Mouse (Mus musculus): ENCODE measurements around the gene Epm2a. TPM values are rescaled to one million over a fixed set of nuclear protein-coding genes. Genes with fewer than 3 reads are reported as not detected.
"Not testable (repeated sequence)": the region's sequence is repeated elsewhere in the genome, so short reads cannot be mapped to it uniquely, and the experiment has no call there.

Epm2a gene
- polyA plus RNA-seq, 2 experiments: 0.54 to 2.0 TPM

DNA sequence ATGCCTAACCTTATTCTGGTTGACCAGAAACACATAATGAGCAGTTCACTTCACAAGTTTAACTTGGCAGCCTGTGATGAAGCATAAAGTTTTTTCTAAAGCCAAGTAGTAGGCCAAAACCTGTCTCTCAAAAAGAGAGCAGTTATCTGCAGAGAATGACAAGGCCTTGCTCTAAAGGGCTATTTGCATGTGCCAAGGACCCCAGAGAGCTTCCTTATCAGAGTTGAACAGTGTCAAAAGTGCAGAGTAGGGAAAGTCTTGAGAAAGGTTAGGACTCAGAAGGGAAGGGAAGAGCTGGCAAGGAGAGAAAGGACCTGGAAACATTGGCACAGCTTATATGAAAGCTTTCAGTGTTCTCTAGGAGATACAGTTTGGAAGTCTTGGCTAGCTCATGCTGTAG lies 32.7 kb upstream of the Epm2a start:
- Histone ChIP-seq H3K4me3 (replicated peaks; ENCODE audit: low read length) (no peak overlapping the region), H3K9ac (ENCODE audit: low read depth, low read length, severe bottlenecking) (no peak overlapping the region), H3K4me2 (replicated peaks; ENCODE audit: low read depth, low read length, severe bottlenecking) (no peak overlapping the region), H3K27me3 (ENCODE audit: control insufficient read depth, insufficient read depth, low read length) (no peaks in the 10 kb centered on the region), H3K36me3 (ENCODE audit: control insufficient read depth, insufficient read depth, low read length) (no peaks in the 10 kb centered on the region), H3K27ac (replicated peaks; ENCODE audit: low read depth, low read length) (no peak overlapping the region), H3K4me1 (ENCODE audit: control insufficient read depth, insufficient read depth, low read length) (no peaks in the 10 kb centered on the region), H3K9me3 (ENCODE audit: control insufficient read depth, low read length) (no peaks in the 10 kb centered on the region)
- no peak for DNase-seq (ENCODE audit: low spot score)
- ATAC-seq (ENCODE audit: low FRiP score, low read depth): no peak
- no peak for TF ChIP-seq POLR2A (IDR thresholded peaks at IDR 0.05; ENCODE audit: borderline replicate concordance, extremely low read depth, insufficient read depth, insufficient read length)

DNA sequence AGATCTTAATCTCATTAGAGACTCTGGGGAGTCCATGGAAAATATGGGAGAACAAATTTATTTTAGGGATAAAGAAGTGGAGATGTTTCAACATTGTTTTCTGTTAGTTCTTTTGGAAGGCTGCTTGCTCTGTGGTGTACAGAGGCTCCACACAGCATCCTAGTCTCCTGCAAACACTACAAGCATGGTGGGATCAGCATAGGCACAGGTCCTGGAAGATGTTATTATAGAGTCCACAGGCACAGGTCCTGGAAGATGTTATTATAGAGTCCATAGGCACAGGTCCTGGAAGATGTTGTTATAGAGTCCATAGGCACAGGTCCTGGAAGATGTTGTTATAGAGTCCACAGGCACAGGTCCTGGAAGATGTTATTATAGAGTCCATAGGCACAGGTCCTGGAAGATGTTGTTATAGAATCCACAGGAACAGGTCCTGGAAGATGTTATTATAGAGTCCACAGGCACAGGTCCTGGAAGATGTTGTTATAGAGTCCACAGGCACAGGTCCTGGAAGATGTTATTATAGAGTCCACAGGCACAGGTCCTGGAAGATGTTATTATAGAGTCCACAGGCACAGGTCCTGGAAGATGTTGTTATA lies 25.2 kb upstream of the Epm2a start:
- not testable (repeated sequence) for ATAC-seq (ENCODE audit: low FRiP score, low read depth); H3K4me2 ChIP-seq (replicated peaks; ENCODE audit: low read depth, low read length, severe bottlenecking); H3K27ac ChIP-seq (replicated peaks; ENCODE audit: low read depth, low read length); DNase-seq (ENCODE audit: low spot score); H3K36me3 ChIP-seq (ENCODE audit: control insufficient read depth, insufficient read depth, low read length); H3K27me3 ChIP-seq (ENCODE audit: control insufficient read depth, insufficient read depth, low read length); H3K4me3 ChIP-seq (replicated peaks; ENCODE audit: low read length); H3K4me1 ChIP-seq (ENCODE audit: control insufficient read depth, insufficient read depth, low read length); H3K9me3 ChIP-seq (ENCODE audit: control insufficient read depth, low read length); H3K9ac ChIP-seq (ENCODE audit: low read depth, low read length, severe bottlenecking)

- no peak overlapping the region for H3K9ac ChIP-seq (ENCODE audit: low read depth, low read length, severe bottlenecking)
- TF ChIP-seq POLR2A (IDR thresholded peaks at IDR 0.05; ENCODE audit: borderline replicate concordance, extremely low read depth, insufficient read depth, insufficient read length): no peak
- H3K27me3 ChIP-seq (ENCODE audit: control insufficient read depth, insufficient read depth, low read length): no peaks in the 10 kb centered on the region
- no peak overlapping the region for H3K4me2 ChIP-seq (replicated peaks; ENCODE audit: low read depth, low read length, severe bottlenecking)
- 89% methylated on average over 1 of the region's 1 CpGs for WGBS
- ATAC-seq (ENCODE audit: low FRiP score, low read depth) (no peak), DNase-seq (ENCODE audit: low spot score) (no peak)
- no peak overlapping the region for H3K27ac ChIP-seq (replicated peaks; ENCODE audit: low read depth, low read length)
- no peaks in the 10 kb centered on the region for H3K9me3 ChIP-seq (ENCODE audit: control insufficient read depth, low read length)
- H3K36me3 ChIP-seq (ENCODE audit: control insufficient read depth, insufficient read depth, low read length): no peaks in the 10 kb centered on the region
- no peaks in the 10 kb centered on the region for H3K4me1 ChIP-seq (ENCODE audit: control insufficient read depth, insufficient read depth, low read length)
- no peak overlapping the region for H3K4me3 ChIP-seq (replicated peaks; ENCODE audit: low read length)
These were observed 23.7 kb upstream of the Epm2a start for GRCm38 (mm10) chr10:11319446-11319970.

DNA sequence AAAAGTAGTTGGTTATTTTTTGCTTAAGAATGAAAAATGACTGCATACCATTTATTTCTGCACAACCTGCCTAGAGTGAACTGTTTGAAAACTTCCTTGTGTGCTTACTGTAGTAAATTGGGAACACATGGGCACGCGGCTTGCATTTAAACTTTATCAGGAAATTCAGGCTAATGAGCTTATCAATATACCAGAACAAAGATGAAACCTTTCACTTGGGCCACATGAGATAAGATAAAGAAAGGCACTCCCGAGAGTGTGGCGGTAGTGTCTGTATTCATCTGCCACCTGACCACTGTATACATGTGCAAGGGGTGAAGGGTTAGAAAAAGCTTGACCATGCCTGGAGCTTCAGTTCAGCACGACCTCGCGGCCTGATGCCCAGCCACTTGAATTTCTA lies 20.9 kb upstream of the Epm2a start:
- Histone ChIP-seq H3K9ac (ENCODE audit: low read depth, low read length, severe bottlenecking) (no peak overlapping the region), H3K36me3 (ENCODE audit: control insufficient read depth, insufficient read depth, low read length) (no peaks in the 10 kb centered on the region), H3K4me2 (replicated peaks; ENCODE audit: low read depth, low read length, severe bottlenecking) (no peak overlapping the region), H3K4me1 (ENCODE audit: control insufficient read depth, insufficient read depth, low read length) (no peaks in the 10 kb centered on the region), H3K27me3 (ENCODE audit: control insufficient read depth, insufficient read depth, low read length) (no peaks in the 10 kb centered on the region), H3K27ac (replicated peaks; ENCODE audit: low read depth, low read length) (no peak overlapping the region), H3K4me3 (replicated peaks; ENCODE audit: low read length) (no peak overlapping the region), H3K9me3 (ENCODE audit: control insufficient read depth, low read length) (no peaks in the 10 kb centered on the region)
- DNase-seq (ENCODE audit: low spot score): no peak
- ATAC-seq (ENCODE audit: low FRiP score, low read depth): no peak
- WGBS: 79% methylated on average over 7 of the region's 7 CpGs
- no peak for TF ChIP-seq POLR2A (IDR thresholded peaks at IDR 0.05; ENCODE audit: borderline replicate concordance, extremely low read depth, insufficient read depth, insufficient read length)

GRCm38 (mm10) chr10:11323202-11323898 lies 19.9 kb upstream of the Epm2a start:
- ATAC-seq (ENCODE audit: low FRiP score, low read depth): no peak
- WGBS: 67% methylated on average over 4 of the region's 4 CpGs
- TF ChIP-seq POLR2A (IDR thresholded peaks at IDR 0.05; ENCODE audit: borderline replicate concordance, extremely low read depth, insufficient read depth, insufficient read length): no peak

More at GRCm38 (mm10) chr10:11323202-11323898, 19.9 kb upstream of the Epm2a start:
- H3K4me2 ChIP-seq (replicated peaks; ENCODE audit: low read depth, low read length, severe bottlenecking): no peak overlapping the region
- no peak for DNase-seq (ENCODE audit: low spot score)
- no peak overlapping the region for H3K9ac ChIP-seq (ENCODE audit: low read depth, low read length, severe bottlenecking)
- no peaks in the 10 kb centered on the region for H3K27me3 ChIP-seq (ENCODE audit: control insufficient read depth, insufficient read depth, low read length)
- no peak overlapping the region for H3K27ac ChIP-seq (replicated peaks; ENCODE audit: low read depth, low read length)
- no peaks in the 10 kb centered on the region for H3K4me1 ChIP-seq (ENCODE audit: control insufficient read depth, insufficient read depth, low read length)
- H3K36me3 ChIP-seq (ENCODE audit: control insufficient read depth, insufficient read depth, low read length): no peaks in the 10 kb centered on the region
- no peaks in the 10 kb centered on the region for H3K9me3 ChIP-seq (ENCODE audit: control insufficient read depth, low read length)
- H3K4me3 ChIP-seq (replicated peaks; ENCODE audit: low read length): no peak overlapping the region
